Comparison of ENCODE assay signal across 8 mouse cellular contexts in the genomic region with DNA sequence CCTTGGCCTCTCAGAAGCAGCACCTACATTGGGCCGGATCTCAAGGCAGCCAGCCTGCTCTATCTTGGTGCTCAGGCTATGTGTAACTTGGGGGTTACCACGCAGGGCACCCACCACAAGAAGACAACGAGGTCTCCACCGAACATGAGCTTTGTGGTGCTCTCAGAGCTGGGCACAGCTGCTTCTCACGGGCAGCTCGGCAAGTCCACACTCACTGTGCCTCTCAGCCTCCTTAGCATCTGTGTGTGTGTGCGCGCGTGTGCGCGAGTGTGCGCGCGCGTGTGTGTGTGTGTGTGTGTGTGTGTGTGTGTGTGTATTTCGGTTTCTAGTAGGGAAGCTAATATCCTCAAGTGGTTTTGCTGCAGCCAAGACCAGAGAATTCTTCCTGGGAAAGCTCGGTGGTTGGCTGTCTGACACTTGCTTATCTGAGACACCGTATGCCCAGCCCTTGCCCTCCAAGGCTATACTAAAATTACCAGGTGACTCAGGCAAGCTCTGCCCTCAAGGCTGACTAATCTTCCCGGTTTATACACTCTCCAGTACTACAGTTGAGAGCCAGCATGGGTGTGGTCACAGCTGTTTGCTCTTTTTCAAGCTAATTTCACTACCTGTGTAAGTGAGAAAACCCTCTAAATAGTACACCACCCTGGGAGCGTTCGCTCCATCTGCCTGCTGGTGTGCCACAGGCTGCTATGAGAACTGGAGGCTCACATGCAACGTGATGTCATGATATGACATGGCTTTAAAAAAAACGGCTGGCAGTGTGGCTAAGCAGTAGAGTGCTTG. TPM values are rescaled to one million over a fixed set of nuclear protein-coding genes. Genes with fewer than 3 reads are reported as not detected.
DNase-seq lines count a peak whose midpoint lies in the region; ATAC-seq and TF ChIP-seq lines count a peak whose summit lies in the region.

No protein-coding gene starts in this region.

- H3K4me2 ChIP-seq in liver, embryonic 11.5 days: no peak overlapping the region

- no peaks in the 10 kb centered on the region for H3K27me3 ChIP-seq in liver, embryonic 11.5 days (replicated peaks; ENCODE audit: control insufficient read depth, insufficient read depth, low read length)
- no peaks in the 10 kb centered on the region for H3K27me3 ChIP-seq in small intestine, adult 2 months (ENCODE audit: control insufficient read depth, insufficient read depth, low read length)

- no peaks in the 10 kb centered on the region for H3K9me3 ChIP-seq in liver, embryonic 11.5 days (ENCODE audit: control insufficient read depth, low read length)

- peak; percentile 60; the same call in 1 of the 2 replicates for ATAC-seq in liver, embryonic 11.5 days (replicated peaks; ENCODE audit: low FRiP score)

- no peak for TF ChIP-seq POLR2A in small intestine, adult 2 months (IDR thresholded peaks at IDR 0.05; ENCODE audit: low read depth, low read length)

- no peak overlapping the region for H3K4me3 ChIP-seq in liver, embryonic 11.5 days (ENCODE audit: low read depth, low read length)
- H3K4me3 ChIP-seq in small intestine, adult 2 months (ENCODE audit: low read depth, low read length): peak overlapping the region; percentile 19; the same call in 1 of the 2 replicates

- TF ChIP-seq CTCF in small intestine, adult 2 months (IDR thresholded peaks at IDR 0.05; ENCODE audit: extremely low read depth, insufficient read length, insufficient replicate concordance, low read depth, low read length): no peak

- 78% methylated on average over 23 of the region's 23 CpGs for WGBS in liver, embryonic 11.5 days
- 34% methylated on average over 23 of the region's 23 CpGs for WGBS in large intestine, adult 2 months
- WGBS in small intestine, adult 2 months: 45% methylated on average over 23 of the region's 23 CpGs

- no peak overlapping the region for H3K9ac ChIP-seq in liver, embryonic 11.5 days (ENCODE audit: low read depth, low read length)

- H3K27ac ChIP-seq in liver, embryonic 11.5 days (ENCODE audit: low read depth, low read length): no peak overlapping the region
- peak overlapping the region; percentile 53 for H3K27ac ChIP-seq in small intestine, adult 2 months (ENCODE audit: insufficient read depth, low read depth, low read length)

- DNase-seq in liver, embryonic 11.5 days (ENCODE audit: low spot score): no peak
- DNase-seq in liver (no peak), adipocyte (ENCODE audit: low spot score) (no peak)
- DNase-seq in brain, adult 2 months (ENCODE audit: low read depth, low spot score): peak; percentile 80
- DNase-seq in large intestine, adult 2 months (ENCODE audit: low read depth, low spot score): peak; percentile 87
- DNase-seq in gastrocnemius, postnatal 4 days (ENCODE audit: low spot score in 2 of 2): no peak
- DNase-seq in cerebellum, postnatal 14 days: no peak

- H3K36me3 ChIP-seq in liver, embryonic 11.5 days (ENCODE audit: control insufficient read depth, insufficient read depth, low read length): no peaks in the 10 kb centered on the region
- no peaks in the 10 kb centered on the region for H3K36me3 ChIP-seq in small intestine, adult 2 months (ENCODE audit: control insufficient read depth, insufficient read depth, low read length)

- H3K4me1 ChIP-seq in liver, embryonic 11.5 days (replicated peaks; ENCODE audit: control insufficient read depth, insufficient read depth, low read length): no peaks in the 10 kb centered on the region
- H3K4me1 ChIP-seq in small intestine, adult 2 months (ENCODE audit: control insufficient read depth, insufficient read depth, insufficient read length, low read length): peaks cover 24% of the 10 kb centered on the region

RNA-seq across cellular contexts. Expression of a gene that starts 6.8 kb away (rescaled TPM):
- 4.0 and 4.3 TPM in 2 replicates for polyA plus RNA-seq in liver, embryonic 11.5 days (2014; fragmentation: Nextera tagmentation; extraction: Ambion mirVana)
- polyA plus RNA-seq in large intestine, adult 2 months (2012; rRNA removed): 21.1 and 26.2 TPM in 2 replicates
- 21.5 and 31.0 TPM in 2 replicates for polyA plus RNA-seq in small intestine, adult 2 months (2012; rRNA removed)
- total RNA-seq in gastrocnemius, postnatal 4 days (2021): 1 to 10 TPM; 6.8 to 8.0 TPM

RNA-seq across cellular contexts. Expression of a gene that starts 51.6 kb away (rescaled TPM):
- 22.1 and 22.2 TPM in 2 replicates for polyA plus RNA-seq in liver, embryonic 11.5 days (2014; fragmentation: Nextera tagmentation; extraction: Ambion mirVana)
- 30.1 and 36.4 TPM in 2 replicates for polyA plus RNA-seq in large intestine, adult 2 months (2012; rRNA removed)
- polyA plus RNA-seq in small intestine, adult 2 months (2012; rRNA removed): 12.7 and 25.7 TPM in 2 replicates
- 10 to 100 TPM; 33.5 to 33.9 TPM for total RNA-seq in gastrocnemius, postnatal 4 days (2021)

Comparison
In these comparisons a context has a peak if more than half of its experiments do, and no peak if none do; other contexts are left out.
1. DNase-seq: peak in brain, adult 2 months (single experiment) and large intestine, adult 2 months (single experiment); none in liver, embryonic 11.5 days (single experiment), liver (single experiment), gastrocnemius, postnatal 4 days (0 of 2), adipocyte (single experiment) and cerebellum, postnatal 14 days (0 of 2).